Mouse (Mus musculus) CH12.LX (cell line): ENCODE results near the gene Arpc1a. TPM values are rescaled to one million over a fixed set of nuclear protein-coding genes. Genes with fewer than 3 reads are reported as not detected.

Experiments used
- DNase-seq: peaks from one replicate; pipeline ENCODE4 v3.0.0-alpha.2; 2013; ENCODE audit errors: extremely low read depth
- H3K27ac ChIP-seq: 2 replicates; pipeline ENCODE4 v1.5.1; 2012; ENCODE audit warnings: low read depth, mild to moderate bottlenecking, control low read depth, moderate library complexity; ENCODE audit not compliant: insufficient read depth
- H3K27me3 ChIP-seq: replicated peaks from 2 replicates; pipeline ENCODE3; 2012; ENCODE audit warnings: inconsistent platforms
- H3K36me3 ChIP-seq, 2 experiments: replicated peaks in 1 of 2; 2 replicates each; pipeline versions ENCODE3 to v1.6.1; 2012; ENCODE audit warnings: inconsistent platforms in 1 of 2, low read length in 1 of 2, mild to moderate bottlenecking in 1 of 2, mixed read lengths in 1 of 2, moderate library complexity in 1 of 2; ENCODE audit not compliant: control insufficient read depth in 1 of 2, insufficient read depth in 1 of 2
- H3K4me1 ChIP-seq, 2 experiments: 2 replicates each; pipeline ENCODE4 v1.6.1; 2012; ENCODE audit warnings: inconsistent platforms in 1 of 2, moderate library complexity in 1 of 2; ENCODE audit not compliant: insufficient read depth in 2 of 2, control insufficient read depth in 1 of 2
- H3K4me2 ChIP-seq: 2 replicates; pipeline ENCODE4 v1.6.1; 2012; ENCODE audit warnings: low read depth, mild to moderate bottlenecking, control low read depth; ENCODE audit not compliant: poor library complexity, insufficient read depth, severe bottlenecking
- H3K4me3 ChIP-seq, 3 experiments: fragments of 150-350 bp in 1 of 3; sonication (generic) in 1 of 3; replicated peaks in 1 of 3; 2 replicates each; pipeline versions ENCODE3 to v1.5.1; 2011 to 2012; ENCODE audit warnings: low read depth in 2 of 3, low read length in 2 of 3, mild to moderate bottlenecking in 2 of 3, moderate library complexity in 2 of 3, control low read depth in 1 of 3, improper control_type of control experiment in 1 of 3, inconsistent platforms in 1 of 3, mixed read lengths in 1 of 3; ENCODE audit not compliant: poor library complexity in 1 of 3
- H3K79me2 ChIP-seq: replicated peaks from 2 replicates; pipeline ENCODE4 v1.6.1; 2012; ENCODE audit warnings: mild to moderate bottlenecking, moderate library complexity; ENCODE audit not compliant: control insufficient read depth, poor library complexity, insufficient read depth, severe bottlenecking; ENCODE audit errors: extremely low read depth
- H3K9ac ChIP-seq: 2 replicates; pipeline ENCODE4 v1.6.1; 2012; ENCODE audit warnings: low read depth, mild to moderate bottlenecking, control low read depth, moderate library complexity; ENCODE audit not compliant: insufficient read depth
- H3K9me3 ChIP-seq: replicated peaks from 2 replicates; pipeline ENCODE3; 2012; ENCODE audit warnings: low read length, inconsistent platforms, mixed read lengths
- CHD2 ChIP-seq: IDR thresholded peaks from 2 replicates; pipeline ENCODE4 v1.6.1; 2011; ENCODE audit warnings: low read length, improper control_type of control experiment
- E2F4 ChIP-seq: IDR thresholded peaks from 2 replicates; pipeline ENCODE4 v1.6.1; 2011; ENCODE audit warnings: low read depth, low read length, improper control_type of control experiment; ENCODE audit not compliant: insufficient replicate concordance
- ELF1 ChIP-seq: IDR thresholded peaks from 2 replicates; pipeline ENCODE4 v1.6.1; 2014; ENCODE audit warnings: low read depth, mild to moderate bottlenecking, inconsistent platforms, low read length, improper control_type of control experiment
- GABPA ChIP-seq: IDR thresholded peaks from 2 replicates; pipeline ENCODE4 v1.6.1; 2012; ENCODE audit warnings: low read depth, low read length, improper control_type of control experiment, inconsistent platforms; ENCODE audit not compliant: insufficient replicate concordance
- MAX ChIP-seq: IDR thresholded peaks from 2 replicates; pipeline ENCODE4 v1.6.1; 2011; ENCODE audit warnings: low read length, improper control_type of control experiment
- MEF2A ChIP-seq: IDR thresholded peaks from 2 replicates; pipeline ENCODE4 v1.6.1; 2014; ENCODE audit warnings: low read depth, mild to moderate bottlenecking, inconsistent platforms, low read length, improper control_type of control experiment, borderline replicate concordance
- MXI1 ChIP-seq: IDR thresholded peaks from 2 replicates; pipeline ENCODE4 v1.6.1; 2011; ENCODE audit warnings: mild to moderate bottlenecking, low read depth, low read length, improper control_type of control experiment
- NELFE ChIP-seq: IDR thresholded peaks from 2 replicates; pipeline ENCODE4 v1.6.1; 2011; ENCODE audit warnings: low read depth, low read length, improper control_type of control experiment
- NRF1 ChIP-seq: IDR thresholded peaks from 2 replicates; pipeline ENCODE4 v1.6.1; 2014; ENCODE audit warnings: low read depth, mild to moderate bottlenecking, inconsistent platforms, low read length, improper control_type of control experiment, moderate library complexity
- POLR2AphosphoS2 ChIP-seq: IDR thresholded peaks from 2 replicates; pipeline ENCODE4 v1.6.1; 2011; ENCODE audit warnings: low read depth, low read length, improper control_type of control experiment
- RAD21 ChIP-seq: IDR thresholded peaks from 2 replicates; pipeline ENCODE4 v1.6.1; 2011; ENCODE audit warnings: low read depth, mild to moderate bottlenecking, low read length, improper control_type of control experiment, moderate library complexity
- RCOR1 ChIP-seq: conservative IDR thresholded peaks from 2 replicates; pipeline ENCODE4 v1.6.1; 2012; ENCODE audit warnings: low read depth, mild to moderate bottlenecking, inconsistent platforms, low read length, improper control_type of control experiment
- SIN3A ChIP-seq: IDR thresholded peaks from 2 replicates; pipeline ENCODE4 v1.6.1; 2012; ENCODE audit warnings: low read length, improper control_type of control experiment, inconsistent platforms
- SMC3 ChIP-seq: IDR thresholded peaks from 2 replicates; pipeline ENCODE4 v1.6.1; 2011; ENCODE audit warnings: low read depth, low read length, improper control_type of control experiment
- TBP ChIP-seq: conservative IDR thresholded peaks from 2 replicates; pipeline ENCODE4 v1.6.1; 2011; ENCODE audit warnings: low read depth, low read length, improper control_type of control experiment
- TCF12 ChIP-seq: IDR thresholded peaks from 2 replicates; pipeline ENCODE4 v1.6.1; 2014; ENCODE audit warnings: low read depth, mild to moderate bottlenecking, inconsistent platforms, low read length, improper control_type of control experiment
- UBTF ChIP-seq: IDR thresholded peaks from 2 replicates; pipeline ENCODE4 v1.6.1; 2012; ENCODE audit warnings: low read depth, mild to moderate bottlenecking, inconsistent platforms, low read length, improper control_type of control experiment, moderate library complexity
- USF2 ChIP-seq: conservative IDR thresholded peaks from 2 replicates; pipeline ENCODE4 v1.6.1; 2011; ENCODE audit warnings: low read depth, low read length, improper control_type of control experiment
- ZKSCAN1 ChIP-seq: IDR thresholded peaks from 2 replicates; pipeline ENCODE4 v1.6.1; 2012; ENCODE audit warnings: low read depth, inconsistent platforms, low read length, improper control_type of control experiment, borderline replicate concordance
- ZMIZ1 ChIP-seq: IDR thresholded peaks from 2 replicates; pipeline ENCODE4 v1.6.1; 2012; ENCODE audit warnings: low read depth, mild to moderate bottlenecking, inconsistent platforms, low read length, improper control_type of control experiment
- dilution Hi-C: fragments of 300-500 bp; cut with MboI; formaldehyde crosslinking; loops from 2 replicates; pipeline ENCODE4 v1.14.3; 2020; ENCODE audit warnings: low sequenced_read_pairs; ENCODE audit not compliant: extremely low pct_unique_long_range_greater_than_20kb, extremely low pct_ligation_motif_present
- in situ Hi-C: fragments of 300-500 bp; cut with MboI; formaldehyde crosslinking; loops from 3 replicates; pipeline ENCODE4 v1.14.3; 2019; ENCODE audit warnings: low sequenced_read_pairs, low pct_ligation_motif_present, low pct_unique_long_range_greater_than_20kb, mixed read lengths
- polyA plus RNA-seq: library from polyadenylated mRNA; unstranded; fragments of >175 nt; gene quantifications from 2 replicates; pipeline ENCODE4 v1.2.1, GENCODE M21; 2012; ENCODE audit warnings: low read depth; ENCODE audit not compliant: insufficient read length
- total RNA-seq, 2 experiments: library from RNA; depleted of rRNA; stranded (reverse); fragments of 300-350 nt in 1 of 2; fragments of >200 nt in 1 of 2; gene quantifications; 2 replicates each; pipeline ENCODE4 v1.2.3; 2012 to 2014

Arpc1a gene
- total and polyA plus RNA-seq, 3 experiments: 59.2 to 83.2 (median 59.5) TPM

- no peak overlapping the region for H3K27ac ChIP-seq
- TF ChIP-seq ZKSCAN1 (no peak), GABPA (no peak), TBP (no peak), NELFE (no peak), TCF12 (no peak), USF2 (no peak)
- TF ChIP-seq, all 38 proteins: peak for 0
- Histone ChIP-seq H3K4me2 (no peak overlapping the region), H3K79me2 (no peaks in the 10 kb centered on the region), H3K4me3 (no peak overlapping the region), H3K36me3 (no peaks in the 10 kb centered on the region), H3K9me3 (no peaks in the 10 kb centered on the region), H3K27me3 (no peaks in the 10 kb centered on the region), H3K4me1 (peaks cover 0 to 12% of the 10 kb centered on the region in 2 experiments; a peak in 2 of 4 replicates), H3K9ac (no peak overlapping the region)
- in situ Hi-C loops: no loop called here
- DNase-seq: no peak
- dilution Hi-C loops: no loop called here
Measured at GRCm38 (mm10) chr5:145059524-145059923, 24.1 kb upstream of the Arpc1a start.

- Histone ChIP-seq H3K27me3 (peaks cover 2% of the 10 kb centered on the region), H3K4me1 (no peaks in the 10 kb centered on the region), H3K27ac (no peak overlapping the region), H3K4me2 (no peak overlapping the region), H3K9me3 (no peaks in the 10 kb centered on the region), H3K79me2 (no peaks in the 10 kb centered on the region), H3K4me3 (no peak overlapping the region), H3K36me3 (no peaks in the 10 kb centered on the region), H3K9ac (no peak overlapping the region)
- dilution Hi-C loops (no loop called here), in situ Hi-C loops (loop anchor here (10.0 kb wide), 1 partner anchor 60 kb away; no protein-coding TSS in a partner anchor)
- TF ChIP-seq POLR2AphosphoS2 (no peak), NRF1 (no peak), MAX (no peak), UBTF (no peak), E2F4 (no peak), SMC3 (no peak), MEF2A (no peak), RAD21 (no peak), RCOR1 (no peak), ELF1 (no peak), TCF12 (no peak), MXI1 (no peak), ZMIZ1 (no peak), USF2 (no peak), SIN3A (no peak), GABPA (no peak), CHD2 (no peak)
- DNase-seq: no peak
Measured at GRCm38 (mm10) chr5:145064765-145065340, 18.8 kb upstream of the Arpc1a start.
